Mouse (Mus musculus): ENCODE measurements around the gene Notch3.
"Not testable (repeated sequence)": the region's sequence is repeated elsewhere in the genome, so short reads cannot be mapped to it uniquely, and the experiment has no call there.

Gene Notch3

GRCm38 (mm10) chr17:32117287-32117871 is 49.3 kb downstream of the Notch3 start:
- DNase-seq = no peak

DNA sequence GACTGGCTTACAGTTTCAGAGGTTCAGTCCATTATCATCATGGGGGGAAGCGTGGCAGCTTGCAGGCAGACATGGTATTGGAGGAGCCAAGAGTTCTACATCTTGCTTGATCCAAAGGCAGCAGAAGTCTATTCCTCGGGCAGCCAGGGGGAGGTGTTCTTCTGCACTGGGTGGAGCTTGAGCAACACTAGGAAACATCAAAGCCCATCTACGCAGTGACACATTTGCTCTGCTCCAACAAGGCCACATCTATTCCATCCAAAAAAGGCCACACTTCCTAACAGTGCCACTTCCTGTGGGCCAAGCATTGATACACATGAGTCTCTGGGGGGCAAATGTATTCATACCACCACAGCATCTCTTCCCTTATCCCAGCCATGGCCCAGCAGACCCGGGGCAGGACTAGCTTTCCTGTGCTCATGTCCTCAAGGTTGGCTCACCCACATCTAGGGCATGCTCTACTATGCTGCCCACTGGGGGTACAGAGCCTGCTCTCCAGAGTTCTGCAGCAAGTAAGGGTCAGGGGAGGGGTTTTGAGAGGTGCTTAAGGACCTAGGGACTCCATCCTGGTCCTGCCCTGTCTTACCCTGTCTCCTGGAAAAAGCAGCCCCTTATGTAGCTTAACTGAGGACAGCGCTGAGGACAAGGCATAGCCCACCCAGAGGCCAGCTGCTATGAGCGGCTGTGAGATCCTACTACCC is 49.9 kb downstream of the Notch3 start:
- DNase-seq = no peak

DNA sequence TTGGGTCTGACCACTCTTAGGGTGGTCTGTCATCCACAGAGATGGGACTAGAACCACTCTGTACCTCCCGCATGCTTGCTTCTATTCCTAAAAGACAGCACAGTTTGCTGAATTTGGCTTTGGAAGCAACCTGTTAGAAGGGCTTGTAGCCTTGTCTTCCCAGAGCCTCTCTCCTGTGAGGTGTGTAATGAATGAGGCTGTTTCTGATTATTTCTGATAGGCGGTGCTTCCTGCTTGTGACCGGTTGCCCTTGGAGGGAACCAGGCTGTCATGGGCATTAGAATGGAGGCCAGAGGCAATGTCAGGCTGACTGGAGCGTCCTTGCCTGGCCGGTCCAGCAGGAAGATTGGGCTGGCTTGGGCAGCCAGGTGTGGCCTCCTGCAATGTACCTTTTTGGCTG is 52.2 kb downstream of the Notch3 start:
- not testable (repeated sequence) for DNase-seq

DNA sequence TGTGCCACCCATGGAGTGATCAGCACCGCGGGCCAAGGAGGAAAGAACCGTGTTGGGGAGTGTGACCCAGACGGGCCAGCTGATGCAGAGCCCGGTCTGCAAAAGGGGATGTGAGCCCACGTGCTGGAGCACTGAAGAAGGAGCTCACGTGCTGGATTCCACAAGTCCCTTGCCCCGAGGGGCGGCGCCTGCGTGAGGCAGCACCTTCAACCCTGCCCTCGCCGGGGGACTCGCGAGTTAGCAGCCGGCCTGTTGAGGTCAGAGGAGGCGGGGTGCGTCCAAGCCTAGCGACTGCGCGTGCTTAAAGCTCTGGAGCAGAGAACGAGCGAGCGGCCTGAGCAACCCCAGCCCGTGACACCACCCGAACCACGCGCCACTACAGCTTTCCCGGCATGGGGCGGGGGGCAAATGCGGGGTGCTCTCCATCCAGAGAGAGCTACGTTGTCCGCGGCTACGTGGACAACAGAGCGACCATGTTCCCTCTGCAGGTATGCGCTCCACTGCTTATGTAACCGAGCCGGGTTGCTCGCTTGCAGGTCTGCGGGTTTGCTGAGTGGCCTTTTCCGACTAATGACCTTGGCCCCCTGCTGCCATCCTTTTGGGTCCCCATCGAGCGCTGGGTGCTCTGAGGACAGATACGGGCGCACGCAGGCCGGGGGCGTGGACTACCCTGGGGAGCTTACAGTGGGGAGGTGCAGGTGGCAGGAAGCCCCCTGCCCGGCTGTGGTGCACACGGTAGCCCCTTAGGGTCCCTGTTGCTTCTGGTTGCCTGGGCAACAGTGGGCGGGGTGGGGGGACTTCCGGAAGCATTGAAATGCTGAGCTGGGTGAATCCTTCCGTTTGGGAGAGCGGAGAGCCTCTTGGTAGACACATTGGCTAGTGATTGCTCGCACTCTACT is 52.9 kb downstream of the Notch3 start:
- DNase-seq = peak; percentile 66 to 73

DNA sequence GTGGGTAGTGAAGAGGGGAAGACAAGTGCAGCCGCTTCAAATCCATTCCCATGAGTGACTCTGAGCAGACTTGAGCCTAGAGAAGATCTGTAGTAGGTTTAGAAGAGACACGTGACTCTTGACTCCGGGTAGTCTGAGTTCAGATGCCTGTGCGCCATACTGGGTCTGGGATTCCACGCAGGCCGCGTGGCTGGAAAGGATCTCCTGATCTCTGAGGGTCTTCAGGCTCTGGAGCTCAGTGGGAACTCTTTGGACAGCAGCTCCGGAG is 53.5 kb downstream of the Notch3 start:
- DNase-seq = no peak

DNA sequence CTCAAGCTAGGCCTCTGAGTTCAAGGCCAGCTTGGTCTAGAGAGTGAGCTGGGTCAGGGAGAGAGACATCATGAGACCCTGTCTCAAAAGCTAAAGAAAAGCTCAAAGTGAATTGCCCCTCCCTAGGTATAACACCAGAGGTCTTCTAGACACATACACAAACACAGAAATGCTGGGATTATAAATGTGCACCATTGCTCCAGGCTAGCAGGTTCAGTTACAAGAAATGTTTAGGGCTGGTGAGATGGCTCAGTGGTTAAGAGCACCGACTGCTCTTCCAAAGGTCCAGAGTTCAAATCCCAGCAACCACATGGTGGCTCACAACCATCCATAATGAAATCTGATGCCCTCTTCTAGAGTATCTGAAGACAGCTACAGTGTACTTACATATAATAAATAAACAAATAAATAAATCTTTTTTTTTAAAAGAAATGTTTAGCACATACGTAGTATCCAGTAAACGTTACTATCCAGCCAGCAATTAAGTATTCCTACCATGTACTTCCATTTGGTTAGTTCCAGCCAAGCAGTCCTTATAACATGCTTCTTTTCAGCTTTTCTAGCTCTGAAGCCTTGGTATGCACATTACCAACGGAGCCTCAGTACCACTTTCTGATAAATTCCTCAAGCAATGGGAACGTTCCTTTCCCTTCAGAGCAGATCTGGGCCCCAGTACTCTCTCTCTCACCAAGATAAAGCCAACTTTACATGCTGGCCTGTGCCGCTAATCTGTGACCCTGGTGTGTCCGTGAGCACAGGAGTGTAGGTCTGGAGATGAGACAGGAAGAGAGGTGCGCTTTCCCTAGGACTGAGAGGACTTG is 54.0 kb downstream of the Notch3 start:
- DNase-seq = no peak

DNA sequence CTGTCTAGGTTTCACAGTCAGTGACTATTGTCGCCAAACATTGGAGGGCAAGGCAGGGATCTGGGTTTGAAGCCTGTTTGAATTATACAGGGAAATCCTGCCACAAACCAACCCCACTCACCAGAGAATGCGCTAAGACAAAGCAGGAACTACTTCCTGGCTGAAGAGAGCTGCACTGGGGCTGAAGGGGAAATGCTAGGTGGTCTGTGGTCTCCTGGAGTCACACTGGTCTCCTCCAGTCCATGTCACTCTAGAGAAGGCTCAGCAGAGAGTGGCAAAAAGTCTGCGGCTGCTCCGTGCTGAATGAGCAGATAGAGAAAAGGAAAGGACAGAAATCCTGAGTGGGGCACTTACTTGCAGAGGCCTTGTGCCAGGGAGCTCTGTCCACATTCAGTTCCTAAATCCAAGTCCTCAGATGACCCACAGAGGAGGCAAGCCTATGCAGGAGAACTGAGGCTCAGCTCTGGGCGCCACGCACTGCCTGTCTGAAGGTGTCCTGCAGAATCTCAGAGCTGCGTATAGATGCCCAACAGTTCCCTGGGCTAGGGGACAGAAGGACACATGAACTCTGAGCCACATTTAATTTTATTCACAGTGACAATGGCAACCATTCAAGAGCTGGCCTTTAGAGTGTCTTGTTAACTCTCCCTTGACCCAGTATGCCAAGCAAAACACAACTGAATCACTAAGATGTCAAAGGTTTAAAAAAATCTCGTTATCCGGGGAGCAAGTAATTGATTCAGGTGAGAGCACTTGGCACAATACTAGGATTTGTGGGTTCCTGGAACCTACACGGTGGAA is 55.5 kb downstream of the Notch3 start:
- DNase-seq = no peak

DNA sequence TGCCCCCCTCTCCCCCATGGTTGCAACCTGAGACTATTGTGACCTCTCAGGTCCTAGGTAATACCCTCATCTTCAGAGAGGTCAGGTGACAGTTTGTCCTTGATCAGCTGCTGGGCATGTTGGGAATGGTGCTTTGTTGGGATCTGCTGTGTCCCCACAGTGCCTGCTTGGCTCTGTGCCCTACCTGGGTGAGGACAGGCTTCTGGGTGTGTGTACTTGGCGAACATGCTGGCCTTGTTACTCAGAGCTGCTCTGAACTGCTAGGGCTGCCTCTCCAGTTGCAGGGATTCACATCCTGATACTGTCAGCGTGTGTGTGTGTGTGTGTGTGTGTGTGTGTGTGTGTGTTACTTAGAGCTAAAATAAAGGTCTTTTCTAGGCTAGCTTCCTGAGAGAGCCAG is 56.2 kb downstream of the Notch3 start:
- DNase-seq = no peak

DNA sequence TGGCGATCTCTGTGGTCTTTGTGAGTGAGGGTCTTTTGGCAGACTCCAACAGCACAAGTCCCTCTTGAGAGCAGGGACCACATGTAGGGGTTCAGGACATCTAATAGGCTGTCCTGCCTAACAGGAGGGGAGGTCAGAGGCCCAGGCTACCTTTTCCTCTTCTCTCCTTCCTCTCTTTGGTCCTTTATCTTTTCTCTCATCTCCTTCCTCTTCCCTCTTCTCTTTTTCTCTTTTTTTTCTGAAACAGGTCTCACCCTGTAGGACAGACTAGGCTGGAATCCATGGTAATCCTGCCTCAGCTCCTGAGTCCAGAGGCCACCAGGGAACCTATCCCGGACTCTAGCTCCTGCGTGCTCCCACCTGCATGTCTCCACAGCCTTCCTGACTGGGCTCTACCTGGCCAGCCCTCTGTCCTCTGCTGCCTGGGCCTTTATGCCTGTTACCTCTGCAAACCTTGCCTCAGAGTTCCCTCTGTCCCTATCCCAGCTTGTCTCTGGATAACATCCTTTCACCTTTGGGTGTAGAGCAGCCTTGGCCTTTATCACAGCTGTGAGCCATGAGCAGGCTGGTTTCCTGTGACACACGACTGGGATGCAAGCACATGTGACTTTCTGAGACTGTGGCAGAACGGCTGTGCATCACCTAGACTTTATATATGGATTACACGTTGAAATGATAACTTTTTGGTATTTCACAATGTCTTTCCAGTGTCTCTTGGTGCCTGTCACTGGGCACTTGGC is 57.3 kb downstream of the Notch3 start:
- DNase-seq = no peak

DNA sequence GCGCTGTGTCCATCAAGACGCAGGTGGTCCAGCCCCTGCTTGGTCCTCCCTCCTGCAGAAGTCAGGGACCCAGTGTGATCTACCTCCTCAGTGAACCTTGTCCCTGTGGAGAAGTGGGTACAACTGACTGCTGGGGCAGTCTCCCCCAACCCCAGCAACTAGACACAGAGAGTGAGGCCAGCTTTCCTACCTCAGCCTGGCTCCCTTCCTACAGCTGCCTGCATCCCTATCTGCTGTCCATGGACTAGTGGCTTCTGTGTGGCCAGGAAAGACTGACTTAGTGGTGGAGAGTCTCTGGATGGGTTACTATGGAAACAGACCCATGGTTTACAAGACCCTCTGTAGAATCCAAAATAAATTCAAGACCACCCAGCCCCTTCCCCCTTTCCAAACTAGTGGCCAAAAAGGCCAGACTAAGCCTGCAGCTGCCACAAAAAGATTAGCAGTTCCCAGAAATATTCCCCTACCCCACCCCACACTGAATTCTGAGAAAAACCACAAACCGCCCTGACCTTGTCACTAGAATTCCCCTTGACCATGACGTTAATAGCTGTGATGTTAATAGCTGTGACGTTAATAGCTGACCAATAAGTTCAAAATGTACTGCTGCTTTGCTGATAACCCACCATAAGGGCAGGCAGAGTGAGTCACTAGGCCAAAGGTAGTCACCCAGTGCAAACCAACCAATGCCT is 58.2 kb downstream of the Notch3 start:
- DNase-seq = not testable (repeated sequence)

GRCm38 (mm10) chr17:32107877-32108276 is 58.8 kb downstream of the Notch3 start:
- DNase-seq = no peak

- no peak for DNase-seq
Measured at GRCm38 (mm10) chr17:32106358-32106757, 60.3 kb downstream of the Notch3 start.

GRCm38 (mm10) chr17:32103054-32103453 is 63.6 kb downstream of the Notch3 start:
- no peak for DNase-seq

DNA sequence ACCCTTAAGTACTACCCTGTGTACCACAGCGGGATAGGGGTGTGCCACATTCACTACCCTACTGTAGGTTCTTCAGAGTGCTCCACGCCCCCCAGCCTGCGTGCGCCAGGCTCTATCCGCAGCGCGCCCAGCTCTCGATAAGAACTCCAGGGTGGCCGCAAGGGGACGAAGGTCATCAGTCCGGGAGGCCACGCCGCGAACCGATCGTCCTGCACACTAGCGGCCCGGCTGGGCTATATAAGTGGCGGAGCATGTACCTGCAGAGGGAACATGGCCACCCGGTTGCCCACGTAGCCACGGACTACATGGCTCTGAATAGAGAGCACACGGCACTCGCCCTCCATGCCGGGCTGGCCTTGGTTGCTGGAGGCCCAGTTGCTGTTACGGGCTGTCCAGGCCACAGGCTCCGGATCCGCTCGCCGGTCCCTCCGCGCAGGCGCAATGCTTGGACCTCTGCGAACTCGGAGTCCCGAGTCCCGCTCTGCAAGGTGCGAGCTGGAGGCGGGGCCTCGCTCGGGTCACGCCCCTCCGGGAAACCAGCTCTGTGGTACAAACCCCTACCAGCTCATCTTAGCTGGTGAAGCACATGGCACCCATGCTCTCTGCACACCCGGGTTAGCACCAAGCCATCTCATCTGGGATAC is 66.6 kb downstream of the Notch3 start:
- peak; percentile 49 to 74 for DNase-seq

DNA sequence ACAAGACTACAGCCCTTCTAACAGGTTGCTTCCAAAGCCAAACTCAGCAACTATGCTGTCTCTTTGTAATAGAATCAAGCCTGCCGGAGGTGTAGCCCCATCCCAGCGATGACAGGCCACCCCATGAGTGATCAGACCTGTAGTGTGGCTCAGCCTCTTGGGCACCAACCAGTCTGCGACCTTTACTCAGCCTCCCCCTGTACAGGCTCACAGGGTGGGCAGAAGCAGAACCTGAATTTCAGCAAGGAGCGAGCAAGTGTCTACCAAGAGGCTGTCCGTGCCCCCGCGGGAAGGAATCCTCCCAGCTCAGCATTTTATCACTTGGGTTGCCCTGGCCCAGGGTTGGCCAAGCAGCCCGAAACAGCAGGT is 67.1 kb downstream of the Notch3 start:
- DNase-seq = no peak

GRCm38 (mm10) chr17:32098905-32099304 is 67.7 kb downstream of the Notch3 start:
- DNase-seq = not testable (repeated sequence)

DNA sequence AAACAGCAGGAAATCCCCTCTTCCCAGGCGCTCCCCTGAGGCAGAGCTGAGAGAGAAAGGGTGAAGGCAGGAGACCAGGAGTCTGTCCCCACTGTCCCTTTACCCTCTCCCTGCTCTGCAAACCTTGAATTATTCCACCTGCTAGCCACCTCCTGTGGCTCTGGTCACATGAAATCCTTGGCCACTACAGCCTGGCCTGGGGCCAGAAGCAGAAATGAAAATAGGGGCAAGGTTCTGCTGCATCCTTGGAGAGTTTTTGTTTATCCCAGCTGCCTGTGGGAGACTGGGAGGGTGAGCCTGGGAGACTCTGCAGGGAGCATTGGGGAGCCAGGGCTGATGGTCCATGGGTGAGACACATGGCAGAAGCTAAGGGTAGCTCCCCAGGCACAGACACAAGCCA is 69.0 kb downstream of the Notch3 start:
- DNase-seq = peak in 1 of 2 experiments; percentile 33

DNA sequence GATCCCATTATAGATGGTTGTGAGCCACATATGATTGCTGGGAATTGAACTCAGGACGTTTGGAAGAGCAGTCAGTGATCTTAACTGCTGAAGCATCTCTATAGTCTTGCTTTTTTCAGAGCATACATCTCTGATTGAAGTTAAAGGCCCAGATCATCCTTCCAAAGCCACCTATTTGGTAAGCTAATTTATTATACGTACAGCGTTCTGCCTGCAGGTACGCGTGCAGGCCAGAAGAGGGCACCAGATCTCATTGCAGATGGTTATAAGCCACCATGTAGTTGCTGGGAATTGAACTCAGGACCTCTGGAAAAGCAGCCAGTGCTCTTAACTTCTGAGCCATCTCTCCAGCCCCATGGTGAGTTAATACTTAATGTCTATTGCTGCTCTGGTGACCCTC is 73.8 kb downstream of the Notch3 start:
- DNase-seq = no peak

DNA sequence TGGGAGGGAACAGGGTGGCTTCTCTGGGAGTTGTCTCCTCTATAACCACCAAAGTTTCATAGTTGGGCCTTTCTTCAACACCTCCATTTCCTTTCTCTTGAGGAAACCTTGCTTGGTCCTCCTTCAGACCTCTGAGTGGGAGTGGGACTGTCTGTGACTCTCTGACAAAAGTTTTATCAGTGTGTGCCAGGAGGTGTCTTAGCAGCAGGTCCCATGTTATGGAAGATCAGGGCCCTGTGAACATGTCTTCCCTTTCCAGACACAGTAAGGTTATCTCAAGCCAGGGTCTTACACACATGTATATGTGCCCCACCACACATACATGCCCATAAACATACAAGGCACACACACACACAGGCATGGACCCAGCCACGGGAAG is 74.4 kb downstream of the Notch3 start:
- no peak for DNase-seq
